Mouse (Mus musculus) liver, embryonic 14.5 days (tissue): Measurements from ENCODE around the gene Mlph.

ENCODE experiments used
- CTCF ChIP-seq: IDR thresholded peaks from 2 replicates; pipeline ENCODE4 v1.5.1; 2016; ENCODE audit warnings: antibody characterized with exemption, low read depth, control low read depth
- EP300 ChIP-seq: IDR thresholded peaks from 2 replicates; pipeline ENCODE4 v1.6.1; 2016; ENCODE audit warnings: antibody characterized with exemption, low read depth

DNA sequence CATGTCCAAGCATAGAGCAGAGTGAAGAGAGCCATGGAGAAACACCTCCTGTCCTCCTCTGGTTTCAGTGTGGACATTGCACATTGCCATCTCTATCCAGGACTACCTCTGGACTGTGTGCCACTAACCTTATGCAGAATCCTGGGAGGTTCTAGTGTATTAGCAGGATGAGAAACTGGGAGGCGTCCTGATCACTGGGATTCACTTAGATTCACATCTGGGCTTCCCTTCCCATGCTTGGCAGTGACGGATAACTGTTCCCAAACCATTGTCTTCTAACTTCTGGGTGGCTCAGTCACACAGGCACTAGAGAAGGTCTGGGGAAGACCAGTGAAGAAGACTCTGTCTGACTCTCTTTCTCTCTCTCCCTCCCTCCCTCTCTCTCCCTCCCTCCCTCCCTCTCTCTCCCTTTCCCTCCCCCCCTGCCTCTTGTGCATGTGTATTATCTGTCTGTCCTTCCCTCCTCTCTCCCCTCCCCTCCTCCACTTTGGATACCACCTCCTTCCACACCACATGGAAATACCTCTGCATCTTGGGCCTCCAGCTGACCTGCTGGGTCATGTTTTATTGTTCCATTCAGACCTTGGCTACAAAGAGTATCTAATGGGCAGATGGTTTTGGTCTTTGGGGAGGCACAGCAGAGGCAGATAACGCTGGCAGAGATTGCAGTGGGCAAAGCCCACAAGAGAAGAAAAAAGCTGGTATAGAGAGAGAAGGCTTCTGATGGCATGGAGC lies 11.5 kb upstream of the Mlph start:
- no peak for TF ChIP-seq CTCF
- TF ChIP-seq EP300 = no peak
